ENCODE assay signal across 3 mouse cellular contexts in genomic region chr12:81160425-81160824, GRCm38 (mm10).
"Had no signal": no experiment of that assay in that cellular context is flagged by ENCODE, and none has a peak within 500 bp of the region (broad histone marks: within the 10 kb centered on the region; RNA-seq: fewer than 3 reads in every experiment).

No protein-coding gene starts in this region.

- DNase-seq: right cerebral cortex, postnatal 25 days; spleen, adult 18-20 months; thymus, adult 18-20 months had no signal
